Mouse (Mus musculus) adrenal gland, postnatal 36 days (tissue): ENCODE results near the gene Sec23a. TPM values are rescaled to one million over a fixed set of nuclear protein-coding genes. Genes with fewer than 3 reads are reported as not detected.
"Not testable (repeated sequence)": the region's sequence is repeated elsewhere in the genome, so short reads cannot be mapped to it uniquely, and the experiment has no call there.

Experiments
- DNase-seq, 2 experiments: peaks; one replicate each; pipeline ENCODE4 v3.0.0; 2021; ENCODE audit warnings: mixed read lengths in 1 of 2
- long read RNA-seq, 2 experiments: library from polyadenylated mRNA; stranded (forward); transcript quantifications; one replicate each; pipeline ENCODE4 v2.0.0; 2021; ENCODE audit warnings: borderline sequencing depth in 2 of 2
- total RNA-seq, 2 experiments: library from RNA; stranded (reverse); gene quantifications; 2 replicates each; pipeline ENCODE4 v1.2.3; 2021

The Sec23a gene
- total RNA-seq = 10 to 100 TPM; 40.3 to 51.1 TPM
- long read RNA-seq, experiment 1, full-length matches to known transcripts = 39 of 51 reads
- long read RNA-seq, experiment 1, partial matches to known transcripts = 5 of 51 reads
- long read RNA-seq, experiment 1, other reads (novel, unspliced or antisense) = 7 of 51 reads
- long read RNA-seq, experiment 2, full-length matches to known transcripts = 9 of 10 reads
- long read RNA-seq, experiment 2, partial matches to known transcripts = 0 of 10 reads
- long read RNA-seq, experiment 2, other reads (novel, unspliced or antisense) = 1 of 10 reads

DNA sequence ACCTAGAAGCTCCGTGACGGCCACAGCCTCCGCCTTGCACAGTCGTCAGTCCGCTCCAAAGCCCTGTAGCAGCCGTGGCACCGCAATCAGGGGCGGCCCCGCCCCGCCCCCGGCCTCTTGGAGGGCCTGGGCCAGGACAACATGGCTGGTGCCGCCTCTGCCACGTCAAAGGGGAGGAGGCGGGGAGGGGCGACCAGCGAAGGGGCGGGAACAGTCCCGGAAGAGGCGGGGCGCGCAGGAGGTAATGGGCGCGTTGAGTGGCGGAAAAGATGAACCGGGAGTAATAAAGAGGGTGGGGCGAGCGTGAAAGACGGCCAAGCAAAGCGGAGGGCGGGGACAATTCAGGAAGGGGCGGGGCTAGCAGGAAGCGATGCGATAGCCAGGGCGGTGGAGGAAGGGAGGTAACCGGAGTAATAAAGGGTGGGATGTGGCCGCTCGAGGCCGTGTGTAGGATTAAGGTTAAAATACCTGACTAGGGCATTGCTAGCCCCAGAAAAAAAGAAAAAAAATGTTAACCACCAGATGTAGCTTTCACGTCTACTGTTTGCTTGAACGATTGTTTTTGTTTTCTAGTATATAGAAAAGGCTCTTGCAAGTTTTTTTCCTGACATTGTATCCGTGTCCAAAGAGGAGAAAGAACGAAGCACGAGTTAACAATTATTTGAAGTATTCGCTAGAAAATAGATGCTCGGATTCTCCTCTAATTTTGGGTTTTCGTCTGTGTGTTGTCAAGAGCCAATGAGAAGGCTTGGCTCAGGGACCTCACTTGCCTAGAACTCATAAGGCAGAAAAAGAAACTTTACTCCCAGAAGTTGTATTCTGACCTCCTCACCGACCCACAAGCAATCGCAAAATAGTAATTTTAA, at the start of gene Sec23a:
Sec23a (minus strand) TSS at position 174 of the 866 bp plus-strand sequence.
- peak; percentile 98 to 99 for DNase-seq

DNA sequence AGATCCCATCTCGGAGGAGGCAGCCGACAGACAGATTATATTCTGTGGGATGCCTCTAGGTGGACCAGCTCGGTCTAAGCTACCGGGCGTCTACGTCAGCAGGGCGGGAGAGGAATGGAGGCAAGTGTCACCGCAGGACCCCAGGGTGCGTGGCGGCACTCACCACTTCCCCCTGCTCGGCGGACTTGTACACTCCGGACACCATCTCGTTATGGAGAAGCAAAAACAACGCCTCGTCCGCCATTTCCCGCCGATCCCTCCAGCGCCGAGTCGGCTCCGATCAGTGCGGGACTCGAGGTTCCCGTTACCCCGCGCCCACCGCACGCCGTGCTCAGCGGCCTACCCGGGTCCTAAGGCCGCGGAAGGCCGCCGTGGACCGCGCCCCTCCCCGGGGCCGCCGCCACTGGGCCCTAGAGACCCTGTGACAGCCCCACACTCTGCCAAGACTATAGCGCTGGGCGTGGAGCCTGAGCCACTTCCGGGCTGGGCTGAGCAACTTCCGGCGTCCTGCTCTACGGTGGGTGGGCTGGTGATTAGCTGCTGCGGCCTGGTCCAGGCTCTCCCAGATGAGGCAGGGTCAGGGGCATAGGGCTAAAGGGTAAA, 49.3 kb upstream of the Sec23a start, which contains the start of gene Trappc6b:
Trappc6b (minus strand) TSS at position 480 of the 603 bp plus-strand sequence.
- peak; percentile 83 to 87 for DNase-seq

DNA sequence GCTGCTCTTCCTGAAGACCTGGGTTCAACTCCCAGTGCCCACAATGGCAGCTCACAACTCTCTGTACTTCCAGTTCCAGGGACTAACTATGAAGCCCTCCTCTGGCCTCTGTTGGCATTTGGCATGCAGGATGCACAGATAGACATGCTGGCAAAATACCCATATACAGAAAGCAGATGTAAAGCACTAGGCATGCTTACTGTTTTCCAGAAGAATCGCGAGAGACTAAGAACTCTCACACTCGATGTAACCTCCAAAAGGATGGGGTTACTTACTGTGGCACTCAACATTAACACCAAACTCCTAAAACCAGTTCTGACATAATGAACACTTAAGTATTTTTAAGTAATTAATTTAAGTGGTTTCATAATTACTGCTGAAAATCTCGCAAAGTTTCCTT, 48.5 kb upstream of the Sec23a start:
- no peak for DNase-seq

DNA sequence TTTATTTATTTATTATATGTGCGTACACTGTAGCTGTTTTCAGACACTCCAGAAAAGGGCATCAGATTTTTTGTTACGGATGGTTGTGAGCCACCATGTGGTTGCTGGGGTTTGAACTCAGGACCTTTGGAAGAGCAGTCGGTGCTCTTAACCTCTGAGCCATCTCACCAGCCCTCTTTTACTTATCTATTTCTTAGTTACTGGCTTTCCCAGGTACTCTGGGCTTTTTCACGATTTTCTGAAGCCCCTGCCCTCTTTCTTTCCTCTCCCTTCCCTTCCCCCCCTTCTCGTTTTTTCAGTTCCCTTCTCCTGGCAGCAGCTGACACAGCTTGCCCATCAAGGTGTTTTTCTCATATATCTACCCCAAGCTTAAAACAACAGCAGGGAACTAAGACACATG, 46.4 kb upstream of the Sec23a start:
- not testable (repeated sequence) for DNase-seq

DNA sequence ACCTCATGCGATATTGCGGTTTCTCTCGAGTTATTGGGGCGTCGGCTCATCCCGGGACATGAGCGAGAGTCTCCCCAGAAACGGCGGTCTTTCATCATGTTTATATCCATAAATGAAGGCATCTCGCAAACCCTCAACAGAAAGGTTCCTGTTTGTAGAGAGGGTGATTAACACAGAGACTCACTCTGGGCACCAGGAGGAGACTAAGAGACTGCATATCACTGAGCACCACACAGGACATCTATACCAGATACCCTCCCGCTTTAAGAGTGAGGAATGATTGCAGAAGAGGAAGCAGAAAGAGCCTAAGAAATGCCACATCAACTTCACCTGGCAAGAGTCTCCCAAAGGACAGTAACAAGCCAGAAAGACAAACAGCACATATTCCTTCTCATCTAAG, 44.4 kb upstream of the Sec23a start:
- DNase-seq = no peak

DNA sequence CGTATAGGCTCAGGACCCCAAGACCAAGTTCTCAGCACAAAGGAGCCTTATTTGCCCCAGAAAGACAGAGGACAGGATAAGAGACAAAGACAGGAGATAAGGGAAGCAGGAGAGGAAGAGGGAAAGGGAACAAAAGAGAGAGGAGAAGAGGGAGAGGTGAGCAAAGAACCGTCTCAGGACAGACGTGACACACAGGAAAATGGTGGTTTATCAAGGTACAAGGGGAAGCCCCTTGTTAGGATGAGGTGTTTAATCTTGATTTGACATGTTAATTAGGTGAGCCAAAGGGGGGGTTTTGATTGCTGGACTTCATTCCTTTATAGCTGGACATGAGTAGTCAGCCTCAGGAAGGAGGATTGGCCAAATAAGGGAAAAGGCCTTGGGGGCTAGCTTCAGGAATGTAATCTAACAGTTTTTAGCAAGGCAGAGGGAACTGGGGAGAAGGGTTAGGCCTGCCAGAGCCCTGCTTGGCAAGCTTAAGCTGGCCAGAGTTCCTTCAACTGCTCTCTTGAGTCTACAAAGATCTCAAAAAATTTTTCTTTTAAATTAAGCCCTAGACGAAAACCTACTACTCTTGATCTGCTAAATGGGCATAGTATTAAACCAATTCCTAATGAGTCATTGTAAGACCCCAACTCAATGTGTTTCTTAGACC, 43.5 kb upstream of the Sec23a start:
- DNase-seq = peak in 1 of 2 experiments; percentile 6

DNA sequence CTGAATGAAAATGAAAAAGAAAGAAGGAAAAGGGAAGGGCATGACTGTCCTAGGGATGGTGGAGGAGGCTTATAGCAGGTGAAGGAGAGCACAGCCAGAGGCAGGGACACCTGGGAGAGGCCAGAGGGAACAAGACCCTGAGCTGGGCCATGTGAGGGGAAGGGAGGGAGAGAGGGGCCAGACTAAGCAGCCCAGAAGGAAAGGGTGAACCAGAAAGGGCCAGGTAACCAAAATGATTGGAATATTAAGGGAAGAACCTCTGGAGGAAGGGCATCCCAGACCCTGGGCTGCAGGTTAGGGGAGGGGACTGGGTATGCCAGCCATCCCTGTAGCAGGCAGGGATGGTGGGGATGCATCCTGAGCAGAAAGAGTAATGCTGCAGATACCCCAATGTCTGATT, 42.2 kb upstream of the Sec23a start:
- DNase-seq = no peak

DNA sequence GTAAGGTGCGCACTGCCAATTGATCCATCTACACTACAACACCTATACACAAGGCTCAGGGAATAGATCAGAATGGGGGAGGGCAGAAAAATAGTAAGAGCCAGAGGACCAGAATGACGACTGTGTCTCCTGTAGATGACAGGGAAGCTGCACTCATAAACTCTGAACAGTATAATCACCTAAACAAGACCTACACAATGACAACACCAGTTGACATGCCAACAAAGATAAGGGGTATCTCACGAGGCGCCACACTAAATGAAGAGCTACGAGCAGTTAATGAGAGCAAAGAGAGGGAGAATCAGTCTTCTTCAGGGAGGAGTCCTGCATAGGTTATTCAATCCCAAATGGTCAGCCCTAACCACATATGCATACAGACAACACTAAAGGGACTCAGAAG, 41.3 kb upstream of the Sec23a start:
- DNase-seq = no peak

DNA sequence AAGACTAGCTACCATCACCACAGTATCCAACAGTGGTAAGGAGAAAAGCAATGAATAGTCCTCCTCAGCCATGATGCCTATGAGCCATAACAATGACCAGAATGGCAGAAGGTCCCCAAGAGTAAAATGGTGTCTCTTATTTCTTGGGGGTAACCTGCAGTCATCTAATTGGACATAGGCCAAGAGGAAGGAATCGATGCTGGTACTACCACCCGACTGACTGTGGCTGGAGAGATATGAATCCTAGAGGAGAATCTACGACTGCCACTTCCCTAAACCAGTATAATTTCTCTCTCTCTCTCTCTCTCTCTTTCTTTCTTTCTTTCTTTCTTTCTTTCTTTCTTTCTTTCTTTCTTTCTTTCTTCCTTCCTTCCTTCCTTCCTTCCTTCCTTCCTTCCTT, 40.7 kb upstream of the Sec23a start:
- no peak for DNase-seq

DNA sequence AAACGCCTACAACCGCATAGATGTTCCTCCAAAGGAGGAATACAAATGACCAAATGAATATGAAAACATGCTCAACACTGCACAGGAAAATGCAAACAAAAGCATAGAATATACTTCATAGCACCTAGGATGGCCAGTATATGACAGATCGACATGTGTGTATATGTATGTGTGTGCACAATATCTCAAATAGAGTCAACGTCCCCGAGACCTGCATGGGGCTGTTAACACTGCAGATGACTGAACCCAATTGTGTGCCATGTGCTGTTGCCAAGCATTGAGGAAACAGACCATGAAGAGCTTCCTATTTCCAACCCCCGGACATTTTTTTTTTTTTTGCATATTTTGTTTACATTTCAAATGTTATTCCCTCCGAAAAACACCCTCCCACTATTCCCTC, 29.0 kb upstream of the Sec23a start:
- no peak for DNase-seq

DNA sequence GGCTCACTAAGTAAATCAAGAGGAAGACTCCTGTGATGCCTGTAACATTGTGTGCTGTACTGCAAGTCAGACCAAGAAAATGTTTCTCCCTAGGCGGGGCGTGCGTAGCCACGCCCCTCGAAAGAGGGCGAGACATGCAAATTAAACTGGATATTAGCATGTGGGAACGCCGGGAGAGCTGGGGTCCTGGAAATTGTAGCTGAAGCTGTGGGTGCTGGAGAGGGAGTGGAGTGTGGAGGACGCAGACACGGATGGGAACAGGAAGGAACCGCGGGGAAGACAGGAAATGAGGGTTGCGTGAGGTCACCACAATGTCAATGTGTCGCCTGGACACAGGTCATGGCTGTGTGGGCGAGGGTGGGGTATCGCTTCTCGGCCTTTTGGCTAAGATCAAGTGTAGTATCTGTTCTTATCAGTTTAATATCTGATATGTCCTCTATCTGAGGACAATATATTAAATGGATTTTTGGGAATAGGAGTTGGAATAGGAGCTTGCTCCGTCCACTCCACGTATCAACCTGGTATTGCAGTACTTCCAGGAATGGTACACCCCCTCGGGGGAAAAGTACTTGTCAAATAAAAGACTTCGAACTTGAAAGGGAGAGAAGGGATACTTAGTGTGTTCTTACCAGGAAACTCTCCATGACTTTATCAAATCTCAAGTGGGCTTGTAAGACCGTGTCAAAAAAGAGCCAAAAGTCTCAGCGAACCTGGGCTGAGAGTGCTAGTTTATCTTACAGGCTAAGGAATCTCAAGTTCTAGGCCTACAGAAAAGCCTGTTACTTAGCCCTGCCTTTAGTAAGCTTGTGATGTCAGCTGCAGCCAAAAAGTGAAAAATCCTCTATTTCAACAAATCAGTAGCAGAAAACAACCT, 28.4 kb upstream of the Sec23a start:
- peak; percentile 49 to 55 for DNase-seq

DNA sequence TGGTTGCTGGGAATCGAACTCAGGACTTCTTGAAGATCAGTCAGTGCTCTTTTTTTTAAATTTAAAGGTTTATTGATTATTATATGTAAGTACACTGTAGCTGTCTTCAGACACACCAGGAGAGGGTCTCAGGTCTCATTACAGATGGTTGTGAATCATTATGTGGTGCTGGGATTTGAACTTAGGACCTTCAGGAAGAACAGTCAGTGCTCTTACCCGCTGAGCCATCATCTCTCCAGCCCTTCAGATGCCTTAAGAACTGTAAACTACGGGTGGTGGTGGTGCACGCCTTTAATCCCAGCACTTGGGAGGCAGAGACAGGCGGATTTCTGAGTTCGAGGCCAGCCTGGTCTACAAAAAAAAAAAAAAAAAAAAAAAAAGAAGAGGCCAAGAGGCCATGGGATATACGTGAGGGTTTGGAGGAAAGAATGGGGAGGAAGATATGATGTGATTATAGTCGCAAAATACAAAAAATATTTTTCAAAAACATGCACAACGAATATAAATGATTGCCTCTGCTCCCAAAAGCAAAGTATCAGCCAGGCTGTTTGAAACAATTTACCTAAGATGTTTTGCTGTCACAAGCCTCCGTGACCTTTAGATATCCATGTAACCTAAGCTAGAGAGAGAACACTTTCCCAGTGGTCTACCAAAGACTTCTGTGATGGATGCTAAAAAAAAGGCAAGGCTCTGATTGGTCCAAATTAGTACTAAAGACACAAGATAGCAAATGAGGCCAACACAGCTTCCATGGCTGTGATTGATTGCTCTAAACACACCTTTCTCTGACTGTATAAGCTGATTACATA, 27.5 kb upstream of the Sec23a start:
- no peak for DNase-seq

DNA sequence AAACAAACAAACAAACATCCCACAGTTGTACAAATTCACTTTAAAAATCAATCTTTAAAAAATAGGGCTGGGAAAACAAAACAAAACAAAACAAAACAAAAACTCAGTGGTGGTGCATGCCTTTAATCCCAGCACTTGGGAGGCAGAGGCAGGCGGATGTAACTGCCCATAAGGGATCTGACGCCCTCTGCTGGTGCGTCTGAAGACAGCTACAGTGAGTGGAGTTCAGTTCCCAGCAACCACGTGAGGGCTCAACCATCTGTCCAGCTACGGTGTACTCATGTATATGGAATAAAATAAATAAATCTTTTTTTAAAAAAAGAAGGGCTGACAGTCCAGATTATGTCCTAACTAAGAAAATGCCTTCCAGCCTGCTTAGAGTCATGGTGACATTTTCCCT, 20.3 kb upstream of the Sec23a start:
- peak; percentile 18 to 22 for DNase-seq

DNA sequence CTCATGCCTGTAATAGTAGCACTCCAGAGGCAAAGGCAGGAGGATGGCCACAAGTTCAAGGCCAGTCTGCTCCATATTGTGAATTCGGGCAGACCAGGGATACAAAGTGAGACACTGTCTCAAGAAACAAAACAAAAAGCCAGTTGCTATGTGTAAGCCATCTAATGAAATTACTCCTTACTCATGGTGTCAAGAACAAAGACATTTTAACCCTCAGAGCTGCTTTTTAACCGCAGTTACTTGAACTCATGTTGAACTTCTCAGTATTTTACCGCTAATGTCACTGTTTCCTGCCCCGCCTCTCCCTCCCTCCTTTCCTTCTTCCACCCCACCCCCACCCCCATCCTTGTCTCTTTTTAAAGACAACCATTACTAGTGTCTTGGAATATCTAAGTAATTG, 9.5 kb upstream of the Sec23a start:
- no peak for DNase-seq

DNA sequence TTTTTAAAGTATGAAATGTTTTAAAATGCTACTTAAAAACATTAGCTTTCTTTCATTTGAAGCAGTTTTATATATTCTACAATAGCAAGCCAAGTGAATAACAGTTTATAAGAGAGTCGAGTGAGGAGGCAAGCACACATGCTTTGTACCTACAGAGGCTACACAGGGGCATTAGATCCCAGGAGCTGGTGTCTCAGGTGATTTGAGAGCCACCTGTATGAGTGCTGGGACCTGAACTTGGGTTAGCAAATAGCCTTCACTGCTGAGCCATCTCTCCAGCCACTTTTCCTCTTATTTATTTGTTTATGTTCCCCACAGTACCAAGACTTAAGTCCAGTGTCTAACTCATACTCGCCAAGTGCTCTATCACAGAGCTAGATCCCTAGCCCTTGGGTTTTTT, 8.1 kb upstream of the Sec23a start:
- DNase-seq = no peak

DNA sequence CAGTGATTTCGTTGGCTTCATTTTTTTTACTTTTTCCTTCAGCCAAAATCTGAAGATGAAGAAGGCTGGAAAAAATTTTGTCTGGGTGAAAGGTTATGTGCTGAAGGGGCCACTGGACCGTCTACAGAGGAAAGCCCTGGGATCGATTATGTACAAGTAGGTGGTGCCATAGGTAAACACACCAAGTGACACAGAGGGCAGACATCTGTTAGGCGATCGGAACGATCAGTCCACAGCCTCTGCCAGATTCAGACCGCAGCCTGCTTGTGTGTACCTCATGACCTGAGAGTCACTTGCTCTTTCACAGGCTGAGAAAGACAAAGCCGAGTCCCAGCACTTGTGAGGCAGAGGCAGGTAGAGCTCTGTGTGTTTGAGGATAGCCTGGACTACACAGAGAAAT, 6.2 kb upstream of the Sec23a start:
- DNase-seq = no peak

DNA sequence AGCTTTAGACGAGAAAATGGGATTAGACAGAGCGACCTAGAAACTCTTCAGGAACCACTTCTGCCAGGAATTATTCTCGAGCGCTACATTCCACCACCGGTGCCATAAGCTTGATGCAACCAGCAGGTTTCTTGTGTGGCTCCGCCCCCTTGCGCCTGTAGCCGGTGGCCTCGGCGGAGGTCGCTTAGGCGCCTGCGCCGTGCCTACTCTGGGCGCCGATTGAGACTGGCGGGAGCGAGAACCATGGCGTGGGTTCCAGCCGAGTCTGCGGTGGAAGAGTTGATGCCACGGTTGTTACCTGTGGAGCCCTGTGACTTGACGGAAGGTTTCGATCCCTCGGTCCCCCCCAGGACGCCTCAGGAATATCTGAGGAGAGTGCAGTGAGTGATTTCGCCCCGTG, 1.4 kb upstream of the Sec23a start, which contains the start of gene Gemin2:
Gemin2 (plus strand) TSS at position 160 of the 400 bp plus-strand sequence.
- DNase-seq = peak; percentile 92 to 95

DNA sequence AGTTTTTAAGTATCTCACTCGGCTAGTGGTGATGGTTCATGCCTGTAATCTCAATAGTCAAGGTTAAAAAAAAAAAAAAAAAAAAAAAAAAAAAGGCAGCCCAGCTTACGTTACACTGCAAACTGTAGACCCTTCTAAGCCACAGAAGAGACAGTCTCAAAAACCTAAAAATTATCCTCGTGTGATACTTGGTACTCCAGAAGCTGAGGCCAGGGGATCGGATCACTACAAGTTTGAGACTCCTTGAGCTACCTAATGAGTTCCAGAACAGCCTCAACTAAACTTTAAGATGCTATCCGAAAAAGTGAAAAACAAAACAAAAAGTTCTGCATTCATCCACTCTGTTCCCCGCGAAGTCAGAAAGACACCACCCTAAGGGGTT, 884 bp upstream of the Sec23a start:
- DNase-seq = no peak

DNA sequence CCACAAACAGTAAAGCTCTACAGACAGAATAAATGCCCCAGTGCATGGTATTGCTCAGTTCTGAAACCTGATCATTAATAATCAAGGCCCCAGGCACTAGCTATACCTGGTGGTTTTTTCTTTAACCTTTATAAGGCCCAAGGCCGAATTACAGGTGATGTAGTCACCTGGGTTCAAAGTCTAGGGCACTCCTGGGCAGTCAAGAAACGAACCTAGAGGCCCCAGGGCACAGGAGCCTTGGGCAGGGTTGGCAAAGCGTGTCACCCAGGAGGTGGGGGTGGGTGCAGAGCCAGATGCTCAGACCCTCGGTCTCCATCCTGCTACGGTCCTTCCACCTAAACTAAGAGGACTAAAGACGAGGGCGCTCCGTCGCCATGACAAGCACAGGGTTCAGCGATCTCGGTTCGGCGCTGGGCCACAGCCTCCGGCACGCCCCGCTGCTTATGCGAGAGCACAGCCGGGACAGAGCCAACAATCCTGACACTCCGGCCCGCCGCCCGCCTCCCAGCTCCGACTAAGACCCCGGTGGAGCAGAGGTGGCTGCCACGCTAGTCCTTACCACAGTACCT, 458 bp downstream of the Sec23a start:
- no peak for DNase-seq

DNA sequence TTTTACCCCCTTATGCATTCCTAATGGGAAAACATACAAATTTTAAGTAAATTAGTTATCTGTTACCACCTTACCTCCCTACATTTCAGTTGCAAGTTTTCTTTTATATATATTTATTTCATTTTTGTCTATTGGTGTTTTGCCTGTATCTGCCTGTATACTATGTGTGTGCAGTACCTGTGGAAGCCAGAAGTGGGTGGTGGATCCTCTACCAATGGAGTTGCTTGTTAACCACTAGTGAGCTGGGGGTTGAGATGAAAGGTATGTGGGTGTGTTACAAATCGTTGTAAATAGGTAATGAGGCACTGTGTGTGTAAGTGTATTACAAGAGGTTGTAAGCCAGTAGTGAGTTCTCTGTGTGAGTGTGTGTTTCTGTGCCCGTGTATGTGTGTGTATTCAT, 1.3 kb downstream of the Sec23a start:
- DNase-seq = no peak
